Mouse (Mus musculus) cerebellum, adult 18-20 months (tissue): Measurements from ENCODE around the gene Olfr606.
"Not testable (repeated sequence)": the region's sequence is repeated elsewhere in the genome, so short reads cannot be mapped to it uniquely, and the experiment has no call there.

Experiments used
- DNase-seq, 2 experiments: peaks; one replicate each; pipeline ENCODE4 v3.0.0; 2021

Gene Olfr606

DNA sequence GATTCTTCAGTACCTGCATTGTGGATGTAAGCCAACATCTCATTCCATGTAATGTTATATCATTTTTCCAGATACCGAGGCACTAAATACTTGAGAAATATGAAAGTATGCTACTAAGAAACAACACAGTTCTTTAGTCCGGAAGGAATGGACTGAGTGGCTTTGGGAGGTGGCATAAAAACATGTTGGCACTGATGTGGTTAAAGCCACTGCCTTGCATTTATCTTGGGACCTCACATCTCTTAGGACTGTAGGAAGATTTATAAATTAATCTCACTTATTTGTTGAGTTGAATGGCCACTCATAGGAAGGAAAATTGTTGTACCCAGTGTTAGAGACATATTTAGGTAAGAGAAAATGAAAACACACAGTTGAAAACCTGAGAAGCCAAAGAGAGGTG lies at the start of gene Olfr606:
Olfr606 (plus strand) TSS at position 301 of the 400 bp plus-strand sequence.
- no peak for DNase-seq

DNA sequence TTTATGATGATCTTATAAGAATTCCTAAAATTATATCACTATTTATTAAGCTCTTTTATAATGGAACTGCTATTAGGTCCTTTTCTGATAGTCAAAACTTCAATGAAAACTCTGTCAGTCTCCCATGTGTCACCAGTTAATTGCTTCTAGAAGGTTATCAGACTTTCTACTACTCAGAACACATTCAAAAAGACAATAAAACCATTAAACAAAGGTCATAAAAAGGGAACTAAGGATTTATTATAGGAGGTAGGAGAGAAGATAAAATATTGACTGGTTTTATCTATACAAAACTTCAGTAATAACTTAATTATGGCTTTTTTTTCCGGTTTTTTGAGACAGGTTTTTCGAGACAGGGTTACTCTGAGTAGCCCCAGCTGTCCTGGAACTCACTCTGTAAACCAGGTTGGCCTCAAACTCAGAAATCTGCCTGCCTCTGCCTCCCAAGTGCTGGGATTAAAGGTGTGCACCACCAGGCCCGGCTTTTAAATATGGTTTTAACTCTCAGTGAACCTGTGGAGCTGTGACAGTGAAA lies 42.3 kb upstream of the Olfr606 start:
- not testable (repeated sequence) for DNase-seq

DNA sequence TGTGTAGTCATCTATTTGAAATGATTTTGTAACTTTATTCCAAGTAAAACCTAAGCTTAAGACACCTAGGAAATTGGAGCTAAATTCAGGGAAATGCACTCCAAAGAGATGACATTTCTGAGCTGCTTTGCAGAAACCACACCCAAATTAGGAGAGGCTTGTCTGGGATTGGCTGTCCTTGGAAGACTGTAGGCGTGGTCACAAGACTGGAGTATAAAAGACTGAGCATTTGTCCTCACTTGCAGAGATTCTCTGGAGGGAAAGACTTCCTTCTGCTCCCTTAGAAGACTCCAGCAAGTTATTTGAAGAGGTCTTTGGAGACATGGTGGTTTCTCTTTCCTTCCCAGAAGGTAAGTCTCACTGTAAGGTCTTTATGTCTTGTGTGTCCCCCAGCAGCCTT lies 34.1 kb upstream of the Olfr606 start, which contains the start of gene Usp17lc:
Usp17lc (plus strand) TSS at position 301 of the 400 bp plus-strand sequence.
- DNase-seq, result not testable (repeated sequence)

DNA sequence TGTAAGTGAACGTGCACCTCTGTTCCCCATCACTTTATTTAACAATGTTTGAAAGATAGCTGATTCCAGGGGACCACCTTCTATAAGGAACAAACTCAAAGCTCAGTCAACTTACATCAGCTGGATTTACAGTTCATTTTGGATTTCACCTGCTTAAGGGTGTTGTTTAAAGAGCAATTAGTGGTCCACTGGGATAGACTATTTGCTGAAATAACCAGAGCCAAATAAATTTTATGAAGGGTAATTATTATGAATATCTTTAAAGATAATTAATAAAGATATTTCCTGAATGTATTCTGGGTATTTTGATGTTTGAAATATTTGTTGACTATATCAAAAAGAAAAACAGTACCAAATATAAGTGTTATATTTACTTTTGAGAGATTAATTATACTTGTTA lies 3.5 kb upstream of the Olfr606 start, which contains the start of gene Olfr605:
Olfr605 (minus strand) TSS at position 101 of the 400 bp plus-strand sequence.
- no peak for DNase-seq

DNA sequence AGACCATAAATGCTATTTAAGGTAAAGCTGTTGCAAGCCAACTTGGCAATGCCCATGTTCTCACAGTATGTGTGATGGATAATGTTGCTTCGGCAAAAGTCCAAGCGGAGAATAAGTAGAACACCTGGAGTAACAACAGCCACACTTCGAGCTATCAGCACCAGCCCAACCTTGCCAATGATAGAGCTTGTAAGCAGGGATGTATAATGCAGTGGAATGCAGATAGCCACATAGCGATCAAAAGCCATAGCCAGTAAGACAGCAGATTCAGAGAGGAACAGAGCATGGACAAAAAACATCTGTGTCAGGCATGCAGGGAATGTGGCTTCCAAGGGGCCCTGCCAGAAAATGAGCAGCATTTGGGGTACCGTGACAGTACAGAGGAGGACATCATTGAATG lies 11.7 kb downstream of the Olfr606 start:
- DNase-seq, result no peak

DNA sequence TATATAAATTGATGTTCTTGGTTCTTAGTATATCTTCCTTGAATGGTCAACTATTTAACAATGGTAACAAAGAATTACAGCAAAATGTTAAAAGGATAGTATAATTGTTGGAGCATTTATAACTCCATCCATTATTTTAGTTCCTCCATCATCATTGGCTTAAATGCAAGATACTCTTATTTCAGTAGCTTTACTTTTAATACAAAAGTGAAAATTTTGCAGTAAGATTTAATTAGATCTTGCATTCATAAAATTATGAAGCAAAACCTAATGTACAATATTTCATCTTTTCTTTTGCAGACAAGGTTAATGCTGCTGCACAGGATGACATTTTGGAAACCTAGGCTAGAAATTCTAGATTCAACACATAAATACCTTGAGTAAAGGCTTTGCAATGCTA lies 20.7 kb downstream of the Olfr606 start, which contains the start of gene Olfr608:
Olfr608 (plus strand) TSS at position 301 of the 400 bp plus-strand sequence.
- DNase-seq, result no peak

DNA sequence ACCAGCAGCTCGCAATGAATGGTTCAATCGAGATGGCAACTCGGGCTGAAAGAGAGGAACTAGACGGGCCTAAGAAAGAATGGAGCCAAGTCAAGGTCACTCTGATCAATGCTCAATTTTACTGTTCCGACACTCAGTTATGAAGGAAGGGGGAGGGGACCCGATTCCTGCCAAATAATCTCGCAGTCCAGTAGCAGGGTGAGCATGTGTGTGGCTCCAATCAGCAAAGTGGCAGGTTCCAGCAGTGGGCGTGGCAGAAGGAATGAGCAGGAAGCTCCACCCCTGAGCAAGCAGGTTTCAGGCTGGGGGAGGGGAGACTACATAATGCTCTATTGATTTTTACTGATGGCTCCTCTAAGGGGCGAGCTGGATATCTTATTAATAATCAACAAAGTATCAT lies 28.3 kb downstream of the Olfr606 start:
- DNase-seq, result not testable (repeated sequence)

DNA sequence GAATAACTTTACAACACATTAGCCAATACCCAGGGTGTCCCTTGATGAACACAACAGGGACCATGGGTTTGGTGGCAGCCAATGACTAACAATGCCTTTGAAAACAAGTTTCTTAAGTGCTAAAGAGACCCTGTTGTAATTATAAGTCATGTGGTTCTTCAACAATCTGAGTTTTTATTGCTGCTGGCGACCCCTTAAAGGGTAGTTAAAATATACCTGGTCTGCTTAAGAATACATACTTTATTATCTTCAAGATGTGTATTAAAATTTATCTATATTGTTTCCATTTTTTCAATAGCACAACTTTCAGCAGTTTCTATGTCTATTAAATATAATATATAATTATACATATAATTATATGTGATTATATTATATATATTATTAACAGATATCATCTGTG lies 49.1 kb downstream of the Olfr606 start, which contains the start of gene Olfr609:
Olfr609 (minus strand) TSS at position 101 of the 400 bp plus-strand sequence.
- DNase-seq, result no peak
